Comparison of ENCODE assay signal across 10 mouse cellular contexts in genomic region chr2:128806561-128806960, GRCm38 (mm10). TPM values are rescaled to one million over a fixed set of nuclear protein-coding genes. Genes with fewer than 3 reads are reported as not detected.
DNase-seq lines count a peak whose midpoint lies in the region; ATAC-seq and TF ChIP-seq lines count a peak whose summit lies in the region.
"Had no signal": no experiment of that assay in that cellular context is flagged by ENCODE, and none has a peak within 500 bp of the region (broad histone marks: within the 10 kb centered on the region; RNA-seq: fewer than 3 reads in every experiment).

No protein-coding gene starts in this region.

- no peak for TF ChIP-seq POLR2A in kidney, adult 2 months (IDR thresholded peaks at IDR 0.05; ENCODE audit: low read depth, low read length)

- WGBS in kidney, adult 2 months = 34% methylated on average over 8 of the region's 8 CpGs
- 46% methylated on average over 8 of the region's 8 CpGs for WGBS in kidney, embryonic 16.5 days

- no peaks in the 10 kb centered on the region for H3K9me3 ChIP-seq in kidney, embryonic 16.5 days (ENCODE audit: low read length)

- no peak overlapping the region for H3K27ac ChIP-seq in kidney, adult 2 months (ENCODE audit: insufficient read depth, low read depth, low read length)
- H3K27ac ChIP-seq in kidney, embryonic 16.5 days (ENCODE audit: low read length) = no peak overlapping the region

- H3K4me3 ChIP-seq in kidney, adult 2 months (ENCODE audit: insufficient read depth, low read depth, low read length) = no peak overlapping the region
- no peak overlapping the region for H3K4me3 ChIP-seq in kidney, embryonic 16.5 days (ENCODE audit: low read length)

- H3K36me3 ChIP-seq in kidney, adult 2 months (ENCODE audit: control insufficient read depth, insufficient read depth, low read length) = peaks cover 3% of the 10 kb centered on the region
- H3K36me3 ChIP-seq in kidney, embryonic 16.5 days (ENCODE audit: insufficient read depth, low read length) = peaks cover 4% of the 10 kb centered on the region

- H3K4me1 ChIP-seq in kidney, adult 2 months (ENCODE audit: control insufficient read depth, insufficient read depth, low read length) = no peaks in the 10 kb centered on the region
- no peaks in the 10 kb centered on the region for H3K4me1 ChIP-seq in kidney, embryonic 16.5 days (ENCODE audit: insufficient read depth, low read length)

- H3K4me2 ChIP-seq in kidney, embryonic 16.5 days (replicated peaks; ENCODE audit: low read depth, low read length) = no peak overlapping the region
- H3K4me2 ChIP-seq: midbrain, embryonic 11.5 days had no signal

- TF ChIP-seq CTCF in kidney, adult 2 months (conservative IDR thresholded peaks at IDR 0.05; ENCODE audit: insufficient read depth, insufficient read length, low read depth, low read length) = no peak

- ATAC-seq in kidney, embryonic 16.5 days (ENCODE audit: low FRiP score, low TSS enrichment) = no peak
- ATAC-seq: forebrain, embryonic 14.5 days had no signal

- no peak overlapping the region for H3K9ac ChIP-seq in kidney, embryonic 16.5 days (replicated peaks; ENCODE audit: low read length)

- peak; percentile 42 for DNase-seq in kidney, adult 2 months
- peak; percentile 13 to 22 for DNase-seq in right cerebral cortex, adult 2 months (ENCODE audit: low spot score in 2 of 2)
- no peak for DNase-seq in right cerebral cortex, postnatal 36 days (ENCODE audit: low spot score in 2 of 2)
- DNase-seq in kidney, postnatal 36 days = peak; percentile 42 to 60
- DNase-seq in yolk sac, embryonic 10.5 days (ENCODE audit: low spot score) = peak; percentile 68
- DNase-seq in ovary, adult 18-20 months (ENCODE audit: low spot score) = no peak
- DNase-seq in thymus, postnatal 25 days = no peak

- no peaks in the 10 kb centered on the region for H3K27me3 ChIP-seq in kidney, adult 2 months (replicated peaks; ENCODE audit: control insufficient read depth, insufficient read depth, low read length)
- no peaks in the 10 kb centered on the region for H3K27me3 ChIP-seq in kidney, embryonic 16.5 days (ENCODE audit: insufficient read depth, low read length)

RNA-seq across cellular contexts. Expression of gene Tmem87b, which starts 11.4 kb away (rescaled TPM):
- 13.8 and 14.1 TPM in 2 replicates for polyA plus RNA-seq in kidney, adult 2 months (2012; rRNA removed)
- polyA plus RNA-seq in kidney, embryonic 16.5 days (2015; fragmentation: Nextera tagmentation; extraction: Ambion mirVana) = 33.3 and 34.7 TPM in 2 replicates

RNA-seq across cellular contexts. Expression of gene Fbln7, which starts 56.2 kb away (rescaled TPM):
- polyA plus RNA-seq in kidney, adult 2 months (2012; rRNA removed) = 15.5 and 17.0 TPM in 2 replicates
- 8.1 TPM in 2 replicates for polyA plus RNA-seq in kidney, embryonic 16.5 days (2015; fragmentation: Nextera tagmentation; extraction: Ambion mirVana)

Comparison
In these comparisons a context has a peak if more than half of its experiments do, and no peak if none do; other contexts are left out.
1. DNase-seq: peak in kidney, adult 2 months (single experiment), right cerebral cortex, adult 2 months (2 of 2), kidney, postnatal 36 days (2 of 2) and yolk sac, embryonic 10.5 days (single experiment); none in right cerebral cortex, postnatal 36 days (0 of 2), ovary, adult 18-20 months (single experiment) and thymus, postnatal 25 days (single experiment).